Mouse (Mus musculus) neural tube, embryonic 13.5 days (tissue): ENCODE measurements at regions not wholly inside any gene's neighbourhood (a gene's known extent, or its start where the extent isn't known, plus 50 kb on each side); places are given as distances from the start of the nearest gene placed in this dataset.

ENCODE experiments used
- ATAC-seq: fragments of 200-750 bp; cut with Nextera tagmentation; 2 replicates; pipeline ENCODE4 v1.8.0; 2017; ENCODE audit warnings: low read depth, mild to moderate bottlenecking, moderate TSS enrichment, moderate library complexity
- H3K27ac ChIP-seq: fragments of 300-500 bp; sonication (generic); replicated peaks from 2 replicates; pipeline ENCODE4 v1.5.1; 2015; ENCODE audit warnings: moderate library complexity, mild to moderate bottlenecking, inconsistent platforms
- H3K27me3 ChIP-seq: fragments of 300-500 bp; sonication (generic); 2 replicates; pipeline ENCODE4 v1.6.1; 2015; ENCODE audit warnings: mild to moderate bottlenecking, inconsistent platforms
- H3K36me3 ChIP-seq: fragments of 300-500 bp; sonication (generic); 2 replicates; pipeline ENCODE4 v1.6.1; 2015; ENCODE audit warnings: mild to moderate bottlenecking, inconsistent platforms
- H3K4me1 ChIP-seq: fragments of 300-500 bp; sonication (generic); replicated peaks from 2 replicates; pipeline ENCODE4 v1.6.1; 2015; ENCODE audit warnings: inconsistent platforms
- H3K4me2 ChIP-seq: fragments of 300-500 bp; sonication (generic); 2 replicates; pipeline ENCODE4 v1.6.1; 2015; ENCODE audit warnings: inconsistent platforms, mild to moderate bottlenecking, moderate library complexity
- H3K4me3 ChIP-seq: fragments of 300-500 bp; sonication (generic); 2 replicates; pipeline ENCODE4 v1.5.1; 2015; ENCODE audit warnings: mild to moderate bottlenecking, inconsistent platforms
- H3K9ac ChIP-seq: fragments of 300-500 bp; sonication (generic); 2 replicates; pipeline ENCODE4 v1.6.1; 2015; ENCODE audit warnings: moderate library complexity, mild to moderate bottlenecking, inconsistent platforms
- H3K9me3 ChIP-seq: fragments of 300-500 bp; sonication (generic); 2 replicates; pipeline ENCODE4 v1.6.1; 2016; ENCODE audit warnings: inconsistent platforms
- WGBS: fragments of 180-500 bp; shearing (Covaris S2); methylation state at CpG from one replicate; pipeline ENCODE4 v1.1.7; 2015; 5-methylcytosine and 5-hydroxymethylcytosine counted together

GRCm38 (mm10) chr17:77819698-77820097 is 380.4 kb upstream of the Crim1 start:
- no peak for ATAC-seq
- no peaks in the 10 kb centered on the region for H3K36me3 ChIP-seq
- H3K27ac ChIP-seq, result no peak overlapping the region
- no peak overlapping the region for H3K4me2 ChIP-seq
- H3K27me3 ChIP-seq, result no peaks in the 10 kb centered on the region
- no peaks in the 10 kb centered on the region for H3K9me3 ChIP-seq
- no peak overlapping the region for H3K4me3 ChIP-seq
- H3K9ac ChIP-seq, result no peak overlapping the region
- no peaks in the 10 kb centered on the region for H3K4me1 ChIP-seq
- WGBS, result 87% methylated on average over 8 of the region's 8 CpGs

DNA sequence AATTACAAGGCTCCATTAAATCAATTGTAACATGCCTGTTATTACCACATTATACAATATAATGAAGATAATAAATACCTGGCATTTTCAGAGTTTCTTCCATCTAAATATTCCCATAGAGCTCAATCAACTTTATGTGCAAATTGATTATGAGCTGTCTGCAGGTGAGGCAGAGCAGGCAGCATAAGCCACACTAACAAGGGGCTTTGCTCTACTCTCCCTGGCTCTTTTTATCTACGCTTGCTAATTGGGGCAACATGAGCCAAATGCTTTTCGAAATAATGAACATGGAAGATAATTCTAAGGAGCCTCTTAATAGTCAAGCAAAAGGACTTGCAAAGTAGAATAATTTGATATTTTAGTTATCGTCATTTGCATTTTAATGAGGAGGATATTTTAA is 356.1 kb upstream of the Crim1 start:
- no peak overlapping the region for H3K4me3 ChIP-seq
- H3K9me3 ChIP-seq, result no peaks in the 10 kb centered on the region
- H3K36me3 ChIP-seq, result no peaks in the 10 kb centered on the region
- WGBS, result 72% methylated on average over 3 of the region's 3 CpGs
- H3K27me3 ChIP-seq, result no peaks in the 10 kb centered on the region
- H3K9ac ChIP-seq, result no peak overlapping the region
- no peak overlapping the region for H3K4me2 ChIP-seq
- no peak for ATAC-seq
- H3K4me1 ChIP-seq, result no peaks in the 10 kb centered on the region
- H3K27ac ChIP-seq, result no peak overlapping the region

- Histone ChIP-seq H3K27ac (no peak overlapping the region), H3K9me3 (no peaks in the 10 kb centered on the region), H3K27me3 (no peaks in the 10 kb centered on the region), H3K4me3 (no peak overlapping the region), H3K4me2 (no peak overlapping the region), H3K4me1 (no peaks in the 10 kb centered on the region), H3K36me3 (no peaks in the 10 kb centered on the region), H3K9ac (no peak overlapping the region)
- 92% methylated on average over 3 of the region's 3 CpGs for WGBS
- ATAC-seq, result no peak
Measured at GRCm38 (mm10) chr17:77874497-77874896, 325.6 kb upstream of the Crim1 start.

DNA sequence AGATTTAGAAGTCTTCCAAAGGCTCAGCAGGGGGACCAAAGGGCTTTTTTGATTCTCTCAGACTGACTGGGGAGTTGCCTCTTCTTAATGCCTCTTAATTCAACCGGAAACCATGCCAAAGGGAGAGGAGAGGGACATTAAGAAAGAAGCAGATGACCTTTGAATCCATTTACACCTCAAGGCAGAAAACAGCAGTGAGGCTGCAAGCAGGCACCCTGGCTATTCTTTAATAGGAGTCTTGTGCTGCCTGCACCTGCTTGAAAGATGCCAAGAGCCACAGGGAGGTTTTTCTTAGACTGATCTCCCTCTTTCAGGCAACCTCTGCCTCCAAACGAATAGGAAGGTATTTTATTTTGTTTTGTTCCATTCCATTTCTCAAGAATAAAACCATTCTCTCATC is 323.0 kb upstream of the Crim1 start:
- WGBS, result 16% methylated on average over 2 of the region's 2 CpGs
- Histone ChIP-seq H3K27ac (no peak overlapping the region), H3K4me2 (no peak overlapping the region), H3K9ac (no peak overlapping the region), H3K36me3 (no peaks in the 10 kb centered on the region), H3K9me3 (no peaks in the 10 kb centered on the region), H3K27me3 (no peaks in the 10 kb centered on the region), H3K4me3 (no peak overlapping the region), H3K4me1 (no peaks in the 10 kb centered on the region)
- ATAC-seq, result no peak

- Histone ChIP-seq H3K36me3 (no peaks in the 10 kb centered on the region), H3K27ac (no peak overlapping the region), H3K4me2 (no peak overlapping the region), H3K4me1 (no peaks in the 10 kb centered on the region; the same call in 1 of the 2 replicates), H3K9ac (no peak overlapping the region), H3K4me3 (no peak overlapping the region), H3K27me3 (no peaks in the 10 kb centered on the region), H3K9me3 (no peaks in the 10 kb centered on the region)
- WGBS, result 43% methylated on average over 2 of the region's 2 CpGs
- peak; percentile 65 for ATAC-seq
Measured at GRCm38 (mm10) chr17:77885150-77885549, 314.9 kb upstream of the Crim1 start.

DNA sequence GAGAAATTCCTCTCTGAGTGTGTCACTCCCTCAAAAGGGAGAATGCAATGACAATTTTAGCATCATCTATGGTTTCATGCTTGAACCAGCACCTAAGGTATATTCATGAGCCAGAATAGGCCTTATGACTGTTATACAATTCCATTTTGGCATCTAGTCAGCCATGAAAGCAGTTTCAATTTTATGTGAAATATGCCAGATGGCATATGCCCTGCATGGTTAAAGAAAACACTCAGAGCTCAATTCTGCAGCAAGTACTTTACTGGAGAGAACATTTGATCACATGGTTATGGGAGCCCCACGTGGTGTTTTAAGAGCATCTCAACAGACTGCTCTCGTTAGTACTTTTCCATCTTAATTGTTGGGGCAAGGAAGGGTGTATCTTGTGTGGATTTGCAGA is 310.9 kb upstream of the Crim1 start:
- Histone ChIP-seq H3K4me1 (no peaks in the 10 kb centered on the region; the same call in 1 of the 2 replicates), H3K36me3 (no peaks in the 10 kb centered on the region), H3K4me2 (no peak overlapping the region), H3K9me3 (no peaks in the 10 kb centered on the region), H3K27ac (no peak overlapping the region), H3K27me3 (no peaks in the 10 kb centered on the region), H3K9ac (no peak overlapping the region), H3K4me3 (no peak overlapping the region)
- 42% methylated on average over 2 of the region's 2 CpGs for WGBS
- ATAC-seq, result no peak; the same call in 1 of the 2 replicates

GRCm38 (mm10) chr17:77904412-77904811 is 295.6 kb upstream of the Crim1 start:
- Histone ChIP-seq H3K36me3 (no peaks in the 10 kb centered on the region), H3K27me3 (no peaks in the 10 kb centered on the region), H3K9ac (no peak overlapping the region), H3K4me2 (no peak overlapping the region), H3K27ac (no peak overlapping the region), H3K9me3 (no peaks in the 10 kb centered on the region), H3K4me3 (no peak overlapping the region), H3K4me1 (no peaks in the 10 kb centered on the region)
- WGBS, result 87% methylated on average over 3 of the region's 3 CpGs
- ATAC-seq, result no peak

DNA sequence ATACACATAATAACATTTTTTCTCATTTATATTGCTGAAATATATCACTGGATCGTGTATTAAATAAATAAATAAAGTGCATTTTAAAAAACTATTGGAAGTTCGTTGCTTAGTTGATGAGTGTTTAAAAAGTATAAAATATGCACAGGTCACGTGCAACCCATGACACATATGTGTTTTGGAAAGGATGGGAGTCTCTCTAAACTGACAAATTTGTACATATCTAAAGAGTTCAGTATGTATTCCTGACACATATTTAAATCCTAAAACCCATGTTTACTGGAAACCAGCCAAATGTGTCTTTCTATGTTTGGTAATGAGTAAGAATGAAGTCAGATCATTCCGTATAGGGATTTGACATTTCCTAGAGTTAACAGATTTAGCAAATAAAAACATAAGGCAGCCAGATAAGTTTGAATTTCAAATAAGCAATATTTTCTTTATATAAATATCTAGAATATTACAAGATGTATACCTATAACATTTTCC is 286.0 kb upstream of the Crim1 start:
- no peaks in the 10 kb centered on the region for H3K9me3 ChIP-seq
- no peak for ATAC-seq
- H3K27ac ChIP-seq, result no peak overlapping the region
- H3K4me3 ChIP-seq, result no peak overlapping the region
- no peaks in the 10 kb centered on the region for H3K4me1 ChIP-seq
- 86% methylated on average over 4 of the region's 4 CpGs for WGBS
- no peak overlapping the region for H3K4me2 ChIP-seq
- H3K27me3 ChIP-seq, result no peaks in the 10 kb centered on the region
- no peaks in the 10 kb centered on the region for H3K36me3 ChIP-seq
- H3K9ac ChIP-seq, result no peak overlapping the region

DNA sequence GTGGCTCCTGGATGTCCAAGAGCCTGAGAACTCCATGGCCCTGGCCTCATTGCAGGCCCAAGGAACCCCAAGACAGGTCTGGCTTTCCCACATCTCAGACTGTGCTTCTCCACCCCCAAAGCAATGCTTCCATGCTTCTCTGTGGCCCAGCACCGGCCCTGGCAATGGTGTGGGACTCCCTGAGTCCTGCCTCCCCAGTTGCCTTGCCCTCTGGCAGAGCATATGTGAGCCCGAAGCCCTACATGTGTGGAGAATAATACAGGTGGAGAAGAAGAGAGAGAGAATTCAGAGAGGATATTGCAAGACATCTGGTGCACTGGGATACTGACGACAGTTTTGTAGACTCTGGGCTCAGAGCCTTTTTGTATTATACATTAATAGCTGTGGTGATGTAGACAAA is 269.8 kb upstream of the Crim1 start:
- ATAC-seq, result peak; percentile 62
- peaks cover 12% of the 10 kb centered on the region for H3K4me1 ChIP-seq
- no peaks in the 10 kb centered on the region for H3K36me3 ChIP-seq
- H3K9ac ChIP-seq, result no peak overlapping the region
- H3K4me2 ChIP-seq, result no peak overlapping the region
- no peaks in the 10 kb centered on the region for H3K27me3 ChIP-seq
- 63% methylated on average over 3 of the region's 3 CpGs for WGBS
- H3K9me3 ChIP-seq, result no peaks in the 10 kb centered on the region
- peak overlapping the region; percentile 57 for H3K27ac ChIP-seq
- no peak overlapping the region for H3K4me3 ChIP-seq

GRCm38 (mm10) chr17:77930967-77931591 is 269.0 kb upstream of the Crim1 start:
- peaks cover 12% of the 10 kb centered on the region for H3K4me1 ChIP-seq
- H3K9me3 ChIP-seq, result no peaks in the 10 kb centered on the region
- no peak overlapping the region for H3K9ac ChIP-seq
- H3K27ac ChIP-seq, result no peak overlapping the region
- H3K4me3 ChIP-seq, result no peak overlapping the region
- no peaks in the 10 kb centered on the region for H3K27me3 ChIP-seq
- ATAC-seq, result peak; percentile 82
- H3K36me3 ChIP-seq, result no peaks in the 10 kb centered on the region
- no peak overlapping the region for H3K4me2 ChIP-seq
- WGBS, result 43% methylated on average over 6 of the region's 6 CpGs

DNA sequence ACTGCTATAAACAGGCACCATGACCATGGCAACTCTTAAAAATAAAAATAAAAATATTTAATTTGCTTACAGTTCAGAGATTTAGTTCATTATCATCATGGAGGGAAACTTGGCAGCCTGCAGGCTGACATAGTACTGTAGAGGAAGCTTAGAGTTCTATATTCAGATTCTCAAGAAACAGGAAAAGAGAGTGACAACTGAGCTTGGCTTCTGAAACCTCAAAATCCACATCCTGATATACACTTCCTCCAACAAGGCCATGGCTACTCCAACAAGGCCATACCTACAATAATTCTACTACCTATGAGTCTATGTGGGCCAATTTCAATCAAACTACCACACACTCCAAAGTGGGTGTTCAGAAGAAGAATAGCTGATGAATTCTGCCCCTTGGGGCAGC is 266.9 kb upstream of the Crim1 start:
- Histone ChIP-seq H3K4me2 (no peak overlapping the region), H3K9me3 (no peaks in the 10 kb centered on the region), H3K27ac (no peak overlapping the region), H3K9ac (no peak overlapping the region), H3K36me3 (no peaks in the 10 kb centered on the region), H3K27me3 (no peaks in the 10 kb centered on the region), H3K4me1 (peaks cover 12% of the 10 kb centered on the region), H3K4me3 (no peak overlapping the region)
- no peak for ATAC-seq

DNA sequence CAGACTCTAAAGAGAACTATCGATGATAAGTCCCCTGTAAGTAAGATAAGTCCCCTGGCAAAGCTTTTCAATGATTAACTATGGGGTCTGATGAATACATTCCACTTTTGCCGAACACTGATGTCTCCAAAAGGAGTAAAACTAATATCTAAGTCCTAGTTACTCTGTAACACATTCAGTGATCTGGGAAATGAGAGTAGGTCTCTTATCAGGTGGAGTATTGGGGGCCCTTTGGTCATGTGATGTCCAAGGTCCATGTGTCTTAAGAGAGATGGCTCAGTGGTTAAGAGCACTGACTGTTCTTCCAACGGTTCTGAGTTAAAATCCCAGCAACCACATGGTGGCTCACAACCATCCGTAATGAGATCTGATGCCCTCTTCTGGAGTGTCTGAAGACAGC is 242.0 kb upstream of the Crim1 start:
- Histone ChIP-seq H3K9ac (no peak overlapping the region), H3K27ac (no peak overlapping the region), H3K9me3 (no peaks in the 10 kb centered on the region), H3K27me3 (no peaks in the 10 kb centered on the region), H3K36me3 (no peaks in the 10 kb centered on the region), H3K4me2 (no peak overlapping the region), H3K4me3 (no peak overlapping the region), H3K4me1 (no peaks in the 10 kb centered on the region)
- ATAC-seq, result no peak
- 90% methylated on average over 4 of the region's 4 CpGs for WGBS

DNA sequence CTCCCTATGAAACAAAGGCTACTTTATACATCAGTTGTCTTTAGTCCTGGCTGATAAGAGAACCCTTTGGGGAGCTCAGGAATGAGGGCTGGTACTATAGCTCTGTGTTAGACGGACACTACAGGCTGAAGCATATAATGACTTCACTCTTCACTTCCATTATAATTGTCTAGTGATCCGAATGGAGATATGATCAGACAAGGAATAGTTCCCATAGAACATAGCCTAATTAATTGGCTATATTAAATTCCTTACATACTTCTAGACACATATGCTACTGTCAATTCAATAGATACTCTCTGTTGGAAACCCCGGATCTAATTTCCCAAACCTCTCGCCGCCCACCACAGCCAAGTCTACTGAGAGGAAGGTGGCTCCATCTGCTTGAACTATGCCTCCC is 238.8 kb upstream of the Crim1 start:
- ATAC-seq, result no peak

More for the DNA sequence above, 238.8 kb upstream of the Crim1 start:
- Histone ChIP-seq H3K9ac (no peak overlapping the region), H3K27me3 (no peaks in the 10 kb centered on the region), H3K9me3 (no peaks in the 10 kb centered on the region), H3K4me2 (no peak overlapping the region), H3K4me1 (no peaks in the 10 kb centered on the region), H3K4me3 (no peak overlapping the region), H3K36me3 (no peaks in the 10 kb centered on the region), H3K27ac (no peak overlapping the region)
- WGBS, result 87% methylated on average over 5 of the region's 5 CpGs
